Mouse (Mus musculus): ENCODE measurements around the gene Mutyh.

GRCm38 (mm10) chr4:116768510-116768909, 39.0 kb upstream of the Mutyh start:
- TF ChIP-seq CTCF (IDR thresholded peaks at IDR 0.05; ENCODE audit: control insufficient read depth, insufficient read depth, insufficient read length) (no peak), USF1 (IDR thresholded peaks at IDR 0.05; ENCODE audit: low read depth) (no peak), MYOG (IDR thresholded peaks at IDR 0.05; ENCODE audit: control insufficient read depth, extremely low read depth, insufficient read length) (no peak), MAX (IDR thresholded peaks at IDR 0.05) (no peak), MYOD1 (IDR thresholded peaks at IDR 0.05; ENCODE audit: control insufficient read depth, insufficient read length, low read depth) (no peak), CEBPB (IDR thresholded peaks at IDR 0.05; ENCODE audit: low read depth) (no peak)

Measured in C2C12 (cell line).